Mouse (Mus musculus) Muller cell, postnatal 12 days (primary cell): ENCODE measurements around the gene Ankef1.

Experiments used
- DNase-seq: peaks from one replicate; pipeline ENCODE4 v3.0.0-alpha.2; 2015; ENCODE audit errors: inconsistent ontology term

Gene Ankef1

DNA sequence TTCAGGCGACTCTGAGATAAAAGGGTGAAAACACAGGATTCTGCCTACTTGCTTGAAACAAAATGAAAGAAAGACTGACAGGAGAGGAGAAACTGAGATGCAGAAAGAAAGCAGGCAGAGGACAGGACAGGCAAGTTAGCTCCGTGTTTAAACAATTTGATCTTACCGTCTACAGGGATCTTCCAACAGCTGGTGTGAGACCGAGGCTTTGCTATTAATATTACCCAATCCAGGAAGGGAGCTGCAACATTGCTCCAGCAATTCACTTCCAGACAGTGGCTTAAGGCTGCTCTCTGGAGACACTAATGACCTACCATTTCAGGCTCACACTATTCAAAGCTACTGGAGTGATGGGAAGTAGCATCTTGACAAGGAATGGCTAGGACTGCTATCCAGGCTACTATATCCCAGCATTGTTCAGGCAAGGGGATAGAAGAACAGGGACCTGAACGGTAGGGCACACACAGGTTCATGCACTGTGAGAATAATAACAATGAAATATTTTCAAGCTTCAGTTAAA, 99.0 kb downstream of the Ankef1 start:
- no peak for DNase-seq

DNA sequence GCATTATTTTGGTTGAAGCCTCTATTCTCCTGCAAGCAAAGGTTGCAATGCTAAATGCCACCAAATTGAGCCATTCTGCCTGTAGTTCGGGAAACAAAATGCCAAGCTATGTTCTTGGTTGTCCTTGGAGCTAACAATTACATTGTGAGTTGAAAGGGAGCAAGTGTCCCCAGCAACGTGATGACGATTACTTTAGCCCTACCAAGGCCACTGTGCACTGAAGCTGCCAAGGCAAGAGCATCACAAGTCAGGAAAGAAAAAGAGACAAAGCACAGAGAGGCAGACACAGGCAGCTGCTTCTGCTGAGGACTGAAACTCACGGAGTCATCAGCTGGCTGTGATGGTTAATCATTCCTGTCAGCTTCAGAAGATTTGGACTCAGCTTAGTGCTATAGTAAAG, 99.5 kb downstream of the Ankef1 start:
- DNase-seq, result no peak
